Mouse (Mus musculus): ENCODE data around the gene Axdnd1. TPM values are rescaled to one million over a fixed set of nuclear protein-coding genes. Genes with fewer than 3 reads are reported as not detected.

Axdnd1 gene
- polyA plus RNA-seq, 1 experiment = 0.22 TPM

DNA sequence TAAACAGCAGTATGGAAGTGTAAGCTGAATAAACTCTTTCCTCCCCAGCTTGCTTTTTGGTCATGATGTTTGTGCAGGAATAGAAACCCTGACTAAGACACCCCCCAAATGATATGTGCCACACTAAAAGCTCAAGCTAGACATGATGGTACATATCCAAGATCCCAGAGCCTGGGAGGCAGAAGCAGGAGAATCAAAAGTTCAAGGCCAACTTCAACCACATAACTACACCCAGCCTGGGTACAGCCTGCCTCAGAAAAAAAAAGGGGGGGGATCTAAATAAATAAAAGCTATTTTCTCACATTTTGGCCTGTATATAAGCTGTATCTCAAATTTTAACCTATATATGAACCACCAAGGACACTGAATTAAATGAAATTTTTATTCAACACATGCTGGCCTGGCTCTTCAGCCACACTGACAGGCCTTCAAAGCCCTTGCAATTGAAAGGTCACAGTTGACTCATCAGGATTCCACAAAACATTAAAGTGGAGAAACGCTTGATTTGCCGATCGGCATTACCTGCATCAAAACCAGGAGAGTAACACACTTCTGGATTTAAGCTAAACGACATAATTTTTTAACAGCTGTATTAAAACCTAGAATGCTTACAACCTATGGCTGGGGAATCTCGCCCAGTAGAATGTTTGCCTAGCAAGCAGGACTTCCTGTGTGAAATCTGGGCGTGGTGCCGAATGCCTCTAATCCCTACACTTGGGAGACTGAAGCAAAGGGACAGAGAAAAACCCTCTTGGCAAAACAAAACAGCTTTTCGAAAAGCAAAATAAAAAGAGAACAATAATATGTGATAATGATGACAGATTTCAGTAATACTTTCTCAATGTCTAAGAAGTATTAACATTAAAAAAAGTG, 43.3 kb upstream of the Axdnd1 start:
- Histone ChIP-seq H3K4me3 (ENCODE audit: insufficient read depth, poor library complexity, severe bottlenecking) (no peak overlapping the region), H3K79me2 (ENCODE audit: control insufficient read depth, insufficient read depth) (peaks cover 92% of the 10 kb centered on the region), H3K79me3 (ENCODE audit: low read depth) (peaks cover 78% of the 10 kb centered on the region), H3ac (ENCODE audit: control insufficient read depth, insufficient read length, low read depth) (no peak overlapping the region), H3K27me3 (ENCODE audit: control insufficient read depth, insufficient read depth, insufficient read length) (no peaks in the 10 kb centered on the region), H3K36me3 (ENCODE audit: control insufficient read depth, insufficient read depth) (peaks cover 75% of the 10 kb centered on the region)
- no peak for TF ChIP-seq USF1 (IDR thresholded peaks at IDR 0.05; ENCODE audit: low read depth)
- no peak for TF ChIP-seq MAX (IDR thresholded peaks at IDR 0.05)

DNA sequence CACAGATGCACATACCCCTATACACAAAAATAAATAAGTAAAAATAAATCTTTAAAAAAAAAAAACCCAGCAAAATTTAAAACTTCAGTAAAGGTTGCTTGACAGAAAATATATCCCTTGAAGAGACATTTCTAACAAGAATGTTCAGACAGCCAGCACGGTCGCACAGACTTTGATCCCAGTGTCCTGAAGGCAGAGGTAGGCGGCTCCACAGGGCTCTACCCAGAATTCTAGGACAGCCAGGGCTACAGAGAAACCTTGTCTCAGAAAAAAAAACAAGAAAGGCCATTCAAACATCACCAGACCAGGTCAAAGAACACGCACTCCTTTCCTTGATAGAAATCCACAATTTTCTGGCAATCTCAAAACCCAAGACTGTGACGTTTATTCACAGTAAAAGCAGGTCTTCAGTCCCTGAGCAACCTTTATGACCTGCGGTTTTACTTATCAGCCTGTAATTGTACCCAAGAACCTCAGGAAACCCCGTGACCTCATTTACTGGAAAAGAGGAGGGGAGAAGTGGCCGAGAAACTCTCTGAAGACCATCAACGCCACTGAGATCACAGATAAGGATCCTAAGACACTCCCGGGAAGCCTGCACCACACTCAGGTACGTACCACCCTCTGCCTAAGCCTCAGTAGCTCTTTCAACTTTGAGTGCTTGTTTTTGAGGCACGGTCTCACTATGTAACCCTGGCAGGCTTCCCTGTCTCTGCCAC, 41.5 kb upstream of the Axdnd1 start:
- no peak for TF ChIP-seq USF1 (IDR thresholded peaks at IDR 0.05; ENCODE audit: low read depth)
- no peak for TF ChIP-seq CTCF (IDR thresholded peaks at IDR 0.05; ENCODE audit: control insufficient read depth, insufficient read depth, insufficient read length)
- TF ChIP-seq MYOD1 (IDR thresholded peaks at IDR 0.05; ENCODE audit: control insufficient read depth, insufficient read length, low read depth) = no peak
- TF ChIP-seq MAX (IDR thresholded peaks at IDR 0.05) = no peak
- TF ChIP-seq FOSL1 (IDR thresholded peaks at IDR 0.05; ENCODE audit: insufficient read depth, low read length, poor library complexity, severe bottlenecking) = no peak
- no peak for TF ChIP-seq CEBPB (IDR thresholded peaks at IDR 0.05; ENCODE audit: low read depth)
- TF ChIP-seq MYOG (IDR thresholded peaks at IDR 0.05; ENCODE audit: control insufficient read depth, extremely low read depth, insufficient read length) = no peak
- no peak overlapping the region for H3K4me3 ChIP-seq (ENCODE audit: insufficient read depth, poor library complexity, severe bottlenecking)
- no peak overlapping the region for H3ac ChIP-seq (ENCODE audit: control insufficient read depth, insufficient read length, low read depth)
- H3K79me2 ChIP-seq (ENCODE audit: control insufficient read depth, insufficient read depth) = peaks cover 92% of the 10 kb centered on the region
- H3K27me3 ChIP-seq (ENCODE audit: control insufficient read depth, insufficient read depth, insufficient read length) = no peaks in the 10 kb centered on the region
- H3K79me3 ChIP-seq (ENCODE audit: low read depth) = peaks cover 74% of the 10 kb centered on the region
- H3K36me3 ChIP-seq (ENCODE audit: control insufficient read depth, insufficient read depth) = peaks cover 81% of the 10 kb centered on the region

DNA sequence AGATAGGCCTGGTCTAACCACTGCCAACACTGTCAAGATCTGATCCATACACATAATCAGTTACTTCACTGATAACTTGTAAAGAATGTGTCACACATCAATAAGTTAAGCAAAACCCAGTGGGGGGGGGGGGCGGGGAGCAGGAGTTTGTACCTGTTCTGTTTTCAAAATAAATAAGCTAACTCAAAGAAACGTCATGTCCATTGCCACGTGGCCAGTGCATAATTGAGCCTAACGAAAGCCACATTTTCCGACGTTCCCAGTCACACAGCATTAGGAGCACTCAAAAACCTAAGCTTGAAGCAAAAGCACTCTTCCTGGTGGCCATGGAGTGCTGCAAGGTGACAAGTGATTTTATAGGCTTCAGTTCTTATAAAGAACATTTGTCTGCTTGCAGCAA, 40.1 kb upstream of the Axdnd1 start:
- Histone ChIP-seq H3K4me3 (ENCODE audit: insufficient read depth, poor library complexity, severe bottlenecking) (no peak overlapping the region), H3K79me2 (ENCODE audit: control insufficient read depth, insufficient read depth) (peaks cover 88% of the 10 kb centered on the region), H3K27me3 (ENCODE audit: control insufficient read depth, insufficient read depth, insufficient read length) (no peaks in the 10 kb centered on the region), H3K79me3 (ENCODE audit: low read depth) (peaks cover 73% of the 10 kb centered on the region), H3ac (ENCODE audit: control insufficient read depth, insufficient read length, low read depth) (no peak overlapping the region), H3K36me3 (ENCODE audit: control insufficient read depth, insufficient read depth) (peaks cover 81% of the 10 kb centered on the region)
- TF ChIP-seq CEBPB (IDR thresholded peaks at IDR 0.05; ENCODE audit: low read depth) = no peak
- TF ChIP-seq MAX (IDR thresholded peaks at IDR 0.05) = no peak
- TF ChIP-seq CTCF (IDR thresholded peaks at IDR 0.05; ENCODE audit: control insufficient read depth, insufficient read depth, insufficient read length) = no peak
- TF ChIP-seq MYOD1 (IDR thresholded peaks at IDR 0.05; ENCODE audit: control insufficient read depth, insufficient read length, low read depth) = no peak
- no peak for TF ChIP-seq USF1 (IDR thresholded peaks at IDR 0.05; ENCODE audit: low read depth)
- TF ChIP-seq MYOG (IDR thresholded peaks at IDR 0.05; ENCODE audit: control insufficient read depth, extremely low read depth, insufficient read length) = no peak
- TF ChIP-seq FOSL1 (IDR thresholded peaks at IDR 0.05; ENCODE audit: insufficient read depth, low read length, poor library complexity, severe bottlenecking) = no peak

DNA sequence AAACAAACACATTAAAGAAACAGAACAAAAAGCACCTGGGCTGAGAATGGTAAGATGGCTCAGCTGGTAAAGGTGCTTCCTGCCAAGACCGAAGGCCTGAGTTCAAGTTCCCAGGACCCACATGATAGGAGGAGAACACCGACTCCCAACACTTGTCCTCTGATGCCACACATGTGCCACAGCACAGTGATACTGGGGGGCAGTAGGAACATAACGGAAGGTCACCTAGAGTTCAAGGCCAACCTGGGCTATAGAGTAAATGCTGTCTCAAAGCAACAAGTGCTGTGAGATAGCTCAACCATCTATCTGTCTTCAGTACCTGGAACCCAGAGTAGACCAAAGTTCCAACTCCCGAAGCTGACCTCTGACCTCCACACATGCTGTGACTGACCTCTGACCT, 39.3 kb upstream of the Axdnd1 start:
- Histone ChIP-seq H3K36me3 (ENCODE audit: control insufficient read depth, insufficient read depth) (peaks cover 81% of the 10 kb centered on the region), H3K4me3 (ENCODE audit: insufficient read depth, poor library complexity, severe bottlenecking) (no peak overlapping the region), H3K27me3 (ENCODE audit: control insufficient read depth, insufficient read depth, insufficient read length) (no peaks in the 10 kb centered on the region), H3K79me3 (ENCODE audit: low read depth) (peaks cover 67% of the 10 kb centered on the region), H3ac (ENCODE audit: control insufficient read depth, insufficient read length, low read depth) (no peak overlapping the region), H3K79me2 (ENCODE audit: control insufficient read depth, insufficient read depth) (peaks cover 80% of the 10 kb centered on the region)
- no peak for TF ChIP-seq USF1 (IDR thresholded peaks at IDR 0.05; ENCODE audit: low read depth)

DNA sequence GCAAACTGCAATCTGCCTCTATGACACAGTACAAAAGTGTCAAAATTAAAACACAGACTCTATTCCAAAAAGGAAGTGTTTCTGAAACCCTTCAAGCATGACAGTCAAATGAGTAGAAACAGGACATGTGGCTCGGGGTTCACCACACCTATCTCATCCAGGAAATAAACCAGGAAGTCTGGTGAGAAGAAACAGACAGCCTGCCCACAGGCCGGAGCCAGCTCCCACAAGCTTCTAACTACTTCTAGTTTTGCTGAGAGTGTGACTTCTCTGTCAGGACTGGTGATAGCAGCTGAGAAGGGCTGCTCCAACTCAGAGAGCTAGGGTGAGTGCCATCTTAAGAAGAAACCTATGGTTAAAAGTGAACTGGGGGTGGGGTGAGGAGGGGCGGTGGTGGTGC, 38.7 kb upstream of the Axdnd1 start:
- TF ChIP-seq CEBPB (IDR thresholded peaks at IDR 0.05; ENCODE audit: low read depth) (no peak), MYOG (IDR thresholded peaks at IDR 0.05; ENCODE audit: control insufficient read depth, extremely low read depth, insufficient read length) (no peak), FOSL1 (IDR thresholded peaks at IDR 0.05; ENCODE audit: insufficient read depth, low read length, poor library complexity, severe bottlenecking) (no peak), USF1 (IDR thresholded peaks at IDR 0.05; ENCODE audit: low read depth) (no peak), MYOD1 (IDR thresholded peaks at IDR 0.05; ENCODE audit: control insufficient read depth, insufficient read length, low read depth) (no peak), CTCF (IDR thresholded peaks at IDR 0.05; ENCODE audit: control insufficient read depth, insufficient read depth, insufficient read length) (no peak), MAX (IDR thresholded peaks at IDR 0.05) (no peak)
- Histone ChIP-seq H3K4me3 (ENCODE audit: insufficient read depth, poor library complexity, severe bottlenecking) (no peak overlapping the region), H3K79me3 (ENCODE audit: low read depth) (peaks cover 63% of the 10 kb centered on the region), H3ac (ENCODE audit: control insufficient read depth, insufficient read length, low read depth) (no peak overlapping the region), H3K27me3 (ENCODE audit: control insufficient read depth, insufficient read depth, insufficient read length) (no peaks in the 10 kb centered on the region), H3K79me2 (ENCODE audit: control insufficient read depth, insufficient read depth) (peaks cover 74% of the 10 kb centered on the region), H3K36me3 (ENCODE audit: control insufficient read depth, insufficient read depth) (peaks cover 83% of the 10 kb centered on the region)

All from C2C12 (cell line).